Mouse (Mus musculus) c-Kit-positive CD71-negative TER-119-negative erythroid progenitor cells, embryonic 14.5 days (primary cell): Measurements from ENCODE around the gene Vil1.
A peak's percentile ranks its signal among the peaks of the same experiment; 100 is the strongest.
"Not testable (repeated sequence)": the region's sequence is repeated elsewhere in the genome, so short reads cannot be mapped to it uniquely, and the experiment has no call there.

Experiments used
- DNase-seq: peaks from one replicate; pipeline ENCODE4 v3.0.0-alpha.2; 2013; ENCODE audit warnings: low read depth

Gene Vil1

GRCm38 (mm10) chr1:74387386-74387988 lies 21.7 kb upstream of the Vil1 start:
- DNase-seq, result no peak

- no peak for DNase-seq
Measured at GRCm38 (mm10) chr1:74388398-74388920, 20.7 kb upstream of the Vil1 start.

GRCm38 (mm10) chr1:74389831-74390286 lies 19.3 kb upstream of the Vil1 start:
- peak; percentile 61 for DNase-seq

GRCm38 (mm10) chr1:74390287-74390906 lies 18.8 kb upstream of the Vil1 start:
- DNase-seq, result peak; percentile 83

GRCm38 (mm10) chr1:74390924-74391748 lies 18.0 kb upstream of the Vil1 start, which contains the start of gene Ctdsp1:
TSS of gene Ctdsp1 (plus strand) at chr1:74391509.
- DNase-seq, result peak; percentile 87

- DNase-seq, result no peak
Measured at GRCm38 (mm10) chr1:74391844-74392441, 17.2 kb upstream of the Vil1 start.

GRCm38 (mm10) chr1:74392446-74392994 lies 16.7 kb upstream of the Vil1 start:
- DNase-seq, result no peak

GRCm38 (mm10) chr1:74393010-74393409 lies 16.2 kb upstream of the Vil1 start:
- no peak for DNase-seq

- DNase-seq, result no peak
Measured at GRCm38 (mm10) chr1:74393697-74394096, 15.5 kb upstream of the Vil1 start.

- no peak for DNase-seq
Measured at GRCm38 (mm10) chr1:74394311-74394710, 14.9 kb upstream of the Vil1 start.

- DNase-seq, result no peak
Measured at GRCm38 (mm10) chr1:74394858-74395257, 14.3 kb upstream of the Vil1 start.

- no peak for DNase-seq
Measured at GRCm38 (mm10) chr1:74395290-74395689, 13.9 kb upstream of the Vil1 start.

- DNase-seq, result not testable (repeated sequence)
Measured at GRCm38 (mm10) chr1:74396456-74397222, 12.5 kb upstream of the Vil1 start.

GRCm38 (mm10) chr1:74397268-74397918 lies 11.8 kb upstream of the Vil1 start:
- peak; percentile 95 for DNase-seq

GRCm38 (mm10) chr1:74397919-74398451 lies 11.2 kb upstream of the Vil1 start:
- DNase-seq, result no peak

GRCm38 (mm10) chr1:74400531-74400930 lies 8.6 kb upstream of the Vil1 start:
- DNase-seq, result no peak

GRCm38 (mm10) chr1:74401015-74401702 lies 8.0 kb upstream of the Vil1 start:
- no peak for DNase-seq

- no peak for DNase-seq
Measured at GRCm38 (mm10) chr1:74404206-74404605, 5.0 kb upstream of the Vil1 start.

- no peak for DNase-seq
Measured at GRCm38 (mm10) chr1:74411753-74412325, 2.7 kb downstream of the Vil1 start.
